Mouse (Mus musculus) megakaryocyte, adult 5-6 weeks (primary cell): ENCODE measurements around the gene Fcgr2b. TPM values are rescaled to one million over a fixed set of nuclear protein-coding genes. Genes with fewer than 3 reads are reported as not detected.

Source experiments
- ATAC-seq: 2 replicates; pipeline ENCODE4 v1.8.0; 2016; ENCODE audit warnings: mild to moderate bottlenecking, inconsistent platforms; ENCODE audit not compliant: poor library complexity, severe bottlenecking
- total RNA-seq, 2 experiments: library from RNA; stranded (forward) in 1 of 2; stranded (reverse) in 1 of 2; fragments of 153-499, 151-499 nt in 1 of 2; fragments of 221-1000, 200-1000 nt in 1 of 2; gene quantifications; 2 replicates each; pipeline versions ENCODE4 v1.2.3 to v1.2.4; 2015 to 2017

Fcgr2b gene
- total RNA-seq, 2 experiments from 2014 or later = 174 to 271 TPM

GRCm38 (mm10) chr1:170929245-170929644 lies 47.1 kb downstream of the Fcgr2b start:
- no peak for ATAC-seq

GRCm38 (mm10) chr1:170928467-170928866 lies 47.9 kb downstream of the Fcgr2b start:
- 0 out of 2 replicates have a peak, but pooled peaks have one; percentile 15 for ATAC-seq

GRCm38 (mm10) chr1:170927378-170927777 lies 49.0 kb downstream of the Fcgr2b start, which contains the start of gene Fcrla:
Gene Fcrla, minus strand, starts transcription at chr1:170927583.
- ATAC-seq = no peak

- no peak for ATAC-seq
Measured at GRCm38 (mm10) chr1:170926941-170927340, 49.4 kb downstream of the Fcgr2b start.

- peak; percentile 98 for ATAC-seq
Measured at GRCm38 (mm10) chr1:170924485-170924884, 51.9 kb downstream of the Fcgr2b start.

GRCm38 (mm10) chr1:170919308-170919707 lies 57.0 kb downstream of the Fcgr2b start:
- peak; percentile 91 for ATAC-seq

- ATAC-seq = no peak
Measured at GRCm38 (mm10) chr1:170915657-170916056, 60.7 kb downstream of the Fcgr2b start.

GRCm38 (mm10) chr1:170912891-170913615 lies 63.3 kb downstream of the Fcgr2b start, which contains the start of gene Fcrlb:
Gene Fcrlb, minus strand, starts transcription at chr1:170912941.
- ATAC-seq = no peak

GRCm38 (mm10) chr1:170911907-170912660 lies 64.3 kb downstream of the Fcgr2b start:
- peak; percentile 17; the same call in 1 of the 2 replicates for ATAC-seq

Other genes starting within 250 kb of the Fcgr2b start
- gene Atf6, start 108.8 kb downstream of the Fcgr2b start, total RNA-seq (2015) = 35.9 and 38.4 TPM in 2 replicates
- 35.1 and 39.4 TPM in 2 replicates for gene Atf6, start 108.8 kb downstream of the Fcgr2b start, total RNA-seq (2017)
- 1.2 TPM in 1 of 2 replicates, not detected in the other for gene Gm26620, start 91.5 kb downstream of the Fcgr2b start, total RNA-seq (2015)
- not detected in 2 replicates for gene Gm26620, start 91.5 kb downstream of the Fcgr2b start, total RNA-seq (2017)
- 7.5 and 10.3 TPM in 2 replicates for gene Dusp12, start 91.0 kb downstream of the Fcgr2b start, total RNA-seq (2015)
- gene Dusp12, start 91.0 kb downstream of the Fcgr2b start, total RNA-seq (2017) = 5.2 and 5.4 TPM in 2 replicates
- gene Fcrlb, start 63.6 kb downstream of the Fcgr2b start, total RNA-seq (2015) = not detected in 2 replicates
- not detected in 2 replicates for gene Fcrlb, start 63.6 kb downstream of the Fcgr2b start, total RNA-seq (2017)
- 1.3 and 3.2 TPM in 2 replicates for gene Fcrla, start 49.0 kb downstream of the Fcgr2b start, total RNA-seq (2015)
- gene Fcrla, start 49.0 kb downstream of the Fcgr2b start, total RNA-seq (2017) = 0.40 and 2.7 TPM in 2 replicates
- 34.6 and 34.8 TPM in 2 replicates for gene Fcgr4, start 42.4 kb upstream of the Fcgr2b start, total RNA-seq (2015)
- gene Fcgr4, start 42.4 kb upstream of the Fcgr2b start, total RNA-seq (2017) = 30.0 and 47.4 TPM in 2 replicates
- 499 and 513 TPM in 2 replicates for gene Fcgr3, start 88.4 kb upstream of the Fcgr2b start, total RNA-seq (2015)
- 540 and 572 TPM in 2 replicates for gene Fcgr3, start 88.4 kb upstream of the Fcgr2b start, total RNA-seq (2017)
- gene Cfap126, start 137.4 kb upstream of the Fcgr2b start, total RNA-seq (2015) = 0.91 and 1.0 TPM in 2 replicates
- 0.59 TPM in 1 of 2 replicates, not detected in the other for gene Cfap126, start 137.4 kb upstream of the Fcgr2b start, total RNA-seq (2017)
- gene Sdhc, start 174.1 kb upstream of the Fcgr2b start, total RNA-seq (2015) = 102 and 130 TPM in 2 replicates
- 34.5 and 43.0 TPM in 2 replicates for gene Sdhc, start 174.1 kb upstream of the Fcgr2b start, total RNA-seq (2017)
- not detected in 2 replicates for gene Mpz, start 174.2 kb upstream of the Fcgr2b start, total RNA-seq (2015)
- gene Mpz, start 174.2 kb upstream of the Fcgr2b start, total RNA-seq (2017) = not detected in 2 replicates
- 1.2 and 1.4 TPM in 2 replicates for gene Pcp4l1, start 219.7 kb upstream of the Fcgr2b start, total RNA-seq (2015)
- gene Pcp4l1, start 219.7 kb upstream of the Fcgr2b start, total RNA-seq (2017) = 0.44 and 0.73 TPM in 2 replicates
- not detected in 2 replicates for gene Nr1i3, start 237.4 kb upstream of the Fcgr2b start, total RNA-seq (2015)
- 0.04 TPM in 2 replicates for gene Nr1i3, start 237.4 kb upstream of the Fcgr2b start, total RNA-seq (2017)
- 7.3 and 8.2 TPM in 2 replicates for gene Tomm40l, start 246.0 kb upstream of the Fcgr2b start, total RNA-seq (2015)
- gene Tomm40l, start 246.0 kb upstream of the Fcgr2b start, total RNA-seq (2017) = 8.5 and 14.4 TPM in 2 replicates
- gene Apoa2, start 248.5 kb upstream of the Fcgr2b start, total RNA-seq (2015) = 0.87 TPM in 1 of 2 replicates, not detected in the other
- gene Apoa2, start 248.5 kb upstream of the Fcgr2b start, total RNA-seq (2017) = not detected in 2 replicates